Mouse (Mus musculus): ENCODE measurements around the gene Defa21.
"Not testable (repeated sequence)": the region's sequence is repeated elsewhere in the genome, so short reads cannot be mapped to it uniquely, and the experiment has no call there.

Defa21 gene

DNA sequence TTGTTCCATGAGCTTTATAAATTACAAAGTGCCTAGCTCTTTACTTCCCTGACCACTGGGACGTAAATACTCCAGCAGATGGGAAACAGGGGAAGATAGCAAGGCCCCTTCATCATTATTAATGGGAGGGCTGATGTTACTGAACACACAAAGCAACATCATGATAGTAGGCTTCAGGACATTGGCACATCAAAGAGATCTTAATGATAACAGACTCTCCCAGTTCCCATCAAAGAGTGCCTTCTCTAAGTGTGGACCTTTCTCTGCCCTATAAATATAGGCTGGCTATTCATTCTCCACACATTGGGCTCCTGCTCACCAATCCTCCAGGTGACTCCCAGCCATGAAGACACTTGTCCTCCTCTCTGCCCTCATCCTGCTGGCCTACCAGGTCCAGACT, at the start of gene Defa21:
Gene Defa21, plus strand, starts transcription at position 301 of the 400 bp plus-strand sequence.
- DNase-seq (ENCODE audit: low spot score): not testable (repeated sequence)

DNA sequence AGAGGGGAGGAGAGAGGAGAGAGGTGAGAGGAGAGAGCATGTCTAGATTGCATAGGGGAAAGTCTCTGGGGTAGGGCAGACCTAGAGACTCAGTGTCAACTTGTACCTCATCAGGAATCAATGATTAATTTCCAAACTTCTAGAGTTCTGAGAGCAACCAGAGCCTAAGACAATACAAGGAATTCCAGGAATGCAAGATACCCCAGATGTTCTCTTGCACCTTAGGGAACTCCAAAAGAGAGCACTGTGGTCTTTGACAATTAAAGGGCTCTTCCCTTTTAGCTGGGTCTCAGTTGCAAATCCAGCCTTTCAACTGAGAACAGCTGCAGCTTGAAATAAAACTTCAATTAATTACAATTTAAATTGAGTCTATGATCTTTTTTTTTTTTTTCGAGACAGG, 45.5 kb upstream of the Defa21 start:
- no peak for DNase-seq (ENCODE audit: low spot score)

DNA sequence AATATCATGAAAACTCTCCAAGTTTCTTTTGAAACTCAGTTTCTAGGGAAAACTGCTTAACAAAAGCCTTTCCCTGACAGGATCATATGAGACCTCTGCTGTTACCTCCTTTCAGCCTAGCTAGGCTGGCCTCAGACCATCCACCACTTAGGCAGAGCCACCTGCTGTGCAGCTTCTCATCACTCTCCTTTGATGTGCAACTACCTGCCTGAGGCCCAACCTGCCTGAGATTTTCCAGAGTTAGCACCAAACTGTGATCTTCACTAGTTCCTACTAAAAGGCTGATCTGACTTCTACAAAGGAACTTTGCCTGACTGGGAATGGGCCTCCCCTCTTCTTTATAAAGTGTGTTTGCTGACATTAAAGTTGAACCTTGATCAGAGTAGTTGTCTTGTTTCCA, 31.3 kb upstream of the Defa21 start:
- not testable (repeated sequence) for DNase-seq (ENCODE audit: low spot score)

DNA sequence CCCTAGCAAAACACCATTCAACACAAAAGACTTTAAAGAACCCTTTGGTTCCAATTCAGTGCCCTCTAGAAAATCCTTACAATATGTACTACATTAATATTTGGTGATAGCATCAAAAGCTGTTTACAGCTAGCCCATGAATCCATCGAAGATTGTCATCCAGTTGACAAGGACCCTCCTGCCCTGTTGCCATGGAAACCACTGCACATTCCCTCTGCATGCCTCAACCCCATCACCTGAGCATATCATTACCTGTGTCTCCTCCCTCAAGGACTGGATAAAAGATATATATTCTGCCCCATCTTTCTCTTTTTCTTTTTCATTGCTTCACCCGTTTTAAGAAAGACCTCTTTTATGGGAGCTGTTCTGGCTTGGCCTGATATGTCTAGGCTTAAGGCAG, 28.6 kb upstream of the Defa21 start:
- no peak for DNase-seq (ENCODE audit: low spot score)

DNA sequence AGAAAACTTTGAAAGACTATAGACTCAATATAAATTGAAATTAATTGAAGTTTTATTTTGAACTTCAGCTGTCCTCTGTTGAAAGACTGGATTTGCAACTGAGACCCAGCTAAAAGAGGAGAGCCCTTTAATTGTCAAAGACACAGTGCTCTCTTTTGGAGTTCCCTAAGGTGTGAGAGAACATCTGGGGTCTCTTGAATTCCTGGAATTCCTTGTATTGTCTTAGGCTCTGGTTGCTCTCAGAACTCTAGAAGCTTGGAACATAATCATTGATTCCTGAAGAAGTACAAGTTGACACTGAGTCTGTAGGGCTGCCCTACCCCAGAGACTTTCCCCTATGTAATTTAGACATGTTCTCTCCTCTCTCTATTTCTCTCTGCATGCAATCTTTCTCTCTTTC, 28.1 kb upstream of the Defa21 start:
- DNase-seq (ENCODE audit: low spot score): no peak

DNA sequence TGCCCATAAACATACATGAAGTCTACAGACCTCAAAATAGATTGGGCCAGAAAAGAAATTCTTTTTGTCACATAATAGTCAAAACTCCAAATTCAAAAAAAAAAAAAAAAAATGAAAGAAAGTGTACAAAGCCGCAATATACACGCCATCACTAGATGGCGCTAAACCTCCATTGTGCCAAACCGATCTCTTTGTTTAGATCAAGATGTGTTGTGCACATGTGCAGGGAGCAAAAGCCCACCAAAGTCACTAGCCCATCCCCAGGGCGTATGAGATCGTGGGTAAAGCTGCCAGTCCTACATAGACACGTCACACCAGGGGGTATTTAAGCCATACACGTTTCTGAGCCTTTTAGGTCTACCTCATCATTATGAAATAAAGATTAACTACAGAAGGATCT, 24.2 kb upstream of the Defa21 start:
- DNase-seq (ENCODE audit: low spot score): no peak

DNA sequence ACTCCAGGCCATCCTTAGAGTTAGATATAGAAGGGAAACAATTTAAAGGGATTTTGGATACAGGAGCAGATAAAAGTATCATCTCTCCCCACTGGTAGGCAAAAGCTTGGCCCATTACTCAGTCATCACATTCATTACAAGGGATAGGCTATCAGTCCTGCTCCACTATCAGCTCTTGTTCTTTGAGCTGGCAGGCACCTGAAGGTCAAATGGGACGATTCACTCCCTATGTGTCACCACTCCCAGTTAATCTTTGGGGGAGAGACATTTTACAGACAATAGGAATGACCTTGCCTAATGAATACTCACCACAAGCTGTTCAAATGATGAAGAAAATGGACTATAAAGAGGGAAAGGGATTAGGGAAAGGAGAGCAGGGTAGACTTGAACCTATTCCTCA, 18.5 kb upstream of the Defa21 start:
- DNase-seq (ENCODE audit: low spot score): no peak

DNA sequence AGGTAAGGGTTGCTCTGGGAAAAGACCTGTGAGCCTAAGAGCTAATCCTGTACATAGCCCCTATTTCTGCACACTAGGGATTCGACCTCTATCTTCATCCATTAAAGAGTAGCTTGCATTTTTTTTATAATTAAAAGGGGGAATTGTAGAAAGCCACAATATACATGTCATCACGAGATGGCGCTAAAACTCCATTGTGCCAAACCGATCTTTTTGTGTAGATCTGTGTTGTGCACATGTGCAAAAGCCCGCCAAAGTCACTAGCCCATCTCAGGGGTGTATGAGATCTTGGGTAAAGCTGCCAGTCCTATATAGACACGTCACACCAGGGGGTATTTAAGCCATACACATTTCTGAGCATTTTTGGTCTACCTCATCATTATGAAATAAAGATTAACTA, 16.8 kb upstream of the Defa21 start:
- not testable (repeated sequence) for DNase-seq (ENCODE audit: low spot score)

DNA sequence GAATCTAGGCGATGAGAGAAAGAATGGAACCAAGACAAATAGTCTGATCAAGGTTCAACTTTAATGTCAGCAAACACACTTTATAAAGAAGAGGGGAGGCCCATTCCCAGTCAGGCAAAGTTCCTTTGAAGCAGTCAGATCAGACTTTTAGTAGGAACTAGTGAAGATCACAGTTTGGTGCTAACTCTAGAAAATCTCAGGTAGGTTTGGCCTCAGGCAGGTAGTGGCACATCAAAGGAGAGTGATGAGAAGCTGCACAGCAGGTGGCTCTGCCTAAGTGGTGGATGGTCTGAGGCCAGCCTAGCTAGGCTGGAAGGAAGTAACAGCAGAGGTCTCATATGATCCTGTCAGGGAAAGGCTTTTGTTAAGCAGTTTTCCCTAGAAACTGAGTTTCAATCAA, 14.8 kb upstream of the Defa21 start:
- not testable (repeated sequence) for DNase-seq (ENCODE audit: low spot score)

DNA sequence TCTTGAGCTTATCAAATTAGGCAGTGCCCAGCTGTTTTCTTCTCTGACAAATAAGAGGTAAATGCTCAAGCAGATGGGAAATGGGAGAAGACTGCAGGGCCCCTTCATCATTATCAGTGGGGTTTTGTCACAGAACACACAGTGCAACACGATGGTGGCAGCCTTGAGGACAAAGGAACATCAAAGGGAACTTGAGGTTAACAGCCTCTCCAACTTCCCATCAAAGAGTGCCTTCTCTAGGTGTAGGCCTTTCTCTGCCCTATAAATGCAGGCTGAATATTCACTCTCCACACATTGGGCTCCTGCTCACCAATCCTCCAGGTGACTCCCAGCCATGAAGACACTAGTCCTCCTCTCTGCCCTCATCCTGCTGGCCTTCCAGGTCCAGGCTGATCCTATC, 29.4 kb downstream of the Defa21 start, which contains the start of gene Defa23:
Gene Defa23, plus strand, starts transcription at position 301 of the 400 bp plus-strand sequence.
- DNase-seq (ENCODE audit: low spot score): not testable (repeated sequence)

DNA sequence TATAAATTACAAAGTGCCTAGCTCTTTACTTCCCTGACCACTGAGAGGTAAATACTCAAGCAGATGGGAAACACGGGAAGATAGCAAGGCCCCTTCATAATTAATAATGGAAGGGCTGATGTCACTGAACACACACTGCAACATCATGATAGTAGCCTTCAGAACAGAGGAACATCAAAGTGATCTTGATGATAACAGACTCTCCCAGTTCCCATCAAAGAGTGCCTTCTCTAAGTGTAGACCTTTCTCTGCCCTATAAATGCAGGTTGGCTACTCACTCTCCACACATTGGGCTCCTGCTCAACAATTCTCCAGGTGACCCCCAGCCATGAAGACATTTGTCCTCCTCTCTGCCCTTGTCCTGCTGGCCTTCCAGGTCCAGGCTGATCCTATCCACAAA, 39.4 kb downstream of the Defa21 start, which contains the start of gene Defa35:
Gene Defa35, plus strand, starts transcription at position 301 of the 400 bp plus-strand sequence.
- not testable (repeated sequence) for DNase-seq (ENCODE audit: low spot score)

Data from layer of hippocampus, adult 9-10 months (tissue).